Mouse (Mus musculus) liver, adult (tissue): Measurements from ENCODE around the gene Gm19426.
A peak's percentile ranks its signal among the peaks of the same experiment; 100 is the strongest.

Source experiments
- GATA4 ChIP-seq: IDR thresholded peaks from 2 replicates; pipeline ENCODE4 v1.6.1; 2014; ENCODE audit warnings: mild to moderate bottlenecking, low read length; ENCODE audit not compliant: insufficient replicate concordance

Gene Gm19426

DNA sequence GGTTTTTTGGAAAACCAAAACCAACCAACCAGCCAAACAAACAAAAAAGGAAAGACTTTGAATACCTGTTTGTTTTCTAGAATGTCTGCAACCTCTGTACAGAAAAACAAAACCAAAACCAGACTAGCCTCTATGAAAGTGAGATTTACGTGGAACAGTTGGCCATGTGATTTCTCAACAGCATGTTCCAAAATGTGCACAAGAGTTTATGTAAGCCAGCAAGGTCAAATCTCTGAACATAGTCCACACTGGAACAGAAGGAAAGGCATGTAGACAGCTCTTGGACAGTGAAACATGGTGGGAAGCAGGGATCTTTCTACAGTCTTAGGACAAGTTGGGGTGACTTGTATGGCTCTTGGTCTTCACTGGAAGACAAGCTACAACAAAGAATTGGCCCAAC, 18.4 kb upstream of the Gm19426 start:
- TF ChIP-seq GATA4 = no peak

DNA sequence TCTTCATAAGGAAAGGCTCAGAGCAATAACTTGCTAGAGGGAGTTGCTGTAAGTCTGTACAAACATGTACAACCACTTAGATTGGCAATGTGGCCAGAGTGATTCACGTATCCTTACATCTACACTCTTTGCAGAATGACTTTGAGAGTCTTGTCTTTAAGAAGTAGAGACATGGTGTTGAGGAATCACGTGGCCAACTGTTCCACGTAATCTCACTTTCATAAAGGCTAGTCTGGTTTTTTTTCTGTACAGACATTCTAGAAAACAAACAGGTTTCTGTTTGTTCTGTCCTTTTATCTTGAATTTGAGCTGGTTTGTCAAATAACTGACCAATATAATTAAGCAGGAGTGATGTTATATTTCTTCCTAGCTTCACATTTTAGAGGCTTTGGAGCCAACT, 17.9 kb upstream of the Gm19426 start:
- TF ChIP-seq GATA4 = no peak

DNA sequence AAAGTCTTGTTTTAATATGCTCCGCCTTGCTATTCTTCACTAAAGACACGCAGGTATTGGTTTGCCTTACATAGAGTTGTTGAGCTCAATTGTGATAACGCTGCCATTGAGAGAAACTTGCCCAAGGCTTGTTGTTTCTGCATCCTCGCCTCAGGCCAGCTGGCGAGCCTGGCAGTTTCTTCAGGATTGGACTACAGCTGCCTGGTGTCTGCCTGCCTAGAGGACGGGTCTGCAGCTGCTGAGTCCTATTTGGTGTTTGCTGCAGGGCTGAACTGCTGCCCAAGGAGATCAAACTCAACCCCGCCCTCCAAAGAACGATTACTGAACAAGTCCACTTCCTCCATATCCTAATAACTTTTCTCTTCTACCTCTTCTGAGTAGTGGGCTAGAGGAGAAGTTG, 17.3 kb upstream of the Gm19426 start:
- TF ChIP-seq GATA4 = no peak

DNA sequence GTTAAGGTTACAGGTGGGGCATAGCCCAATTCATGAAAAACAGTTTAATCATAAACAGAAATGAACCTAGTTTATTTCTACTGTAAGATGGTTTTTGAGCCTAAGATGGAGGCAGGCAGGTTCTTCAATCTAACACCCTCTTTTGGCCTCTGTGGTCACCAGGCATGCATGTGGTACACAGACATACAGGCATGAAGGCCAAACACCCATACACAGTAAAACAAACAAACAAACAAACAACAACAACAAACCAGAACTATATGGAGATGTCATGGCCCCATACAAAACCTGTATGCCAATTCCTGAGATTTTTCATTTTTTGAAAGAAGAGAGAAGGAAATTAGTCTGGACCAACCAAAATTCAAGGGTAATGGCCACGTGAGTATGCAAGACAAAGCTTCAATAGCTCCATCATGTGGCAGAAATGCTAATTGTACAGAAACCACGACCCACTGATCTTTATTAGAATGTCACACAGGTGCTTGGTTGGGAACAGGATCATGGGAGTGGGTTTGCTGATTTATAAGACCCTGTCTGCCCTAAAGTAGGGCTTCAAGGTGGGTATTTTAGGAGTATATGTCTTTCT, 15.2 kb upstream of the Gm19426 start:
- TF ChIP-seq GATA4 = no peak

DNA sequence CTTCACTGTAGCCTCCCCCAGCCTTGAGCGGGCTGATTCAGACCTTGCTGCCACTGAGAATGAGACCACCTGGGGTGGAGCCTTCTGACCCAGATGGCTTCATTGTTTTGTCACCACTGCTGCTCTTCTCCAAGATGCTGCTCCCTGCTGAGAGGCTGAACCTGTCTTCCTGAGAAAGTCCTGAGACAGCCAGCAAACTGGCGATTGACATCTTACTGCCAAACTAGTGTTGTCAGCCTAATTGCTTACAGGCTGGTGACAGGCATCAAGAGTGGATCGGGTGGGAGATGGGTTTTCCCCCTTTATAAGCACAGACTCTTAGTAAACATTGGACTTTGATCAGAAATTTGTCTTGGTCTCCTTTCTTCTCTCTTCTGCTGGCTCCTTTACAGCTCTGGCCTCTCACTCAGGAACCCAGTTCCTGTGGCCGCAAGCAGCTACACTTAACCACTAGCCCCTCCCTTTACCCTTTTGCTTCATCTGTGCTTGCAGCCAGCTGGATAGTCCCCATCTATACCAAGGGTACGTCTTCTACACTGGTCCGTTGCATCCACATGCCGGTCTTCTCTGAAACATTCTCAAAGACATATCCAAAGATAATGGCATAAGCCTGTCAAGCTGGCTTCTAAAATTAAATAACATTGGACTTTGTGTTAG, 13.7 kb upstream of the Gm19426 start:
- no peak for TF ChIP-seq GATA4

DNA sequence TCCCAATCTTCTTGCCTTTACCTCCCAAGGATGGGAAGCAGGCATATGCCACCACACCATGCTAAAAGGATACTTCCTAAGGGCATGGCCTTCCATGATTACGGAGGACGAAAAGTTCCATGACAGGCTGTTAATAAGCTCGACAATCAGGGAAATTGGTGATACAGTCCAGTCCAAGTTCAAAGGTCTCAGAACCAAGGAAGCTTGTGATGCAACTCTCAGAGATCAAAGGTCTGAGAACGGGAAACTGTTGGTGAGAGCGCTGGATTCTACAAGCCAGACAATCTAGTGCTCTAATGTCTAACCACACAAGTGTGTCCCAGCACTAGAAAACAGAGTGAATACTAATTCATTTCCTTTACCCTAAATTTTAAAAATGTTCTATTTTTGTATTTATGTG, 12.8 kb upstream of the Gm19426 start:
- TF ChIP-seq GATA4 = 0 out of 2 replicates have a peak, but pooled peaks have one; percentile 25

DNA sequence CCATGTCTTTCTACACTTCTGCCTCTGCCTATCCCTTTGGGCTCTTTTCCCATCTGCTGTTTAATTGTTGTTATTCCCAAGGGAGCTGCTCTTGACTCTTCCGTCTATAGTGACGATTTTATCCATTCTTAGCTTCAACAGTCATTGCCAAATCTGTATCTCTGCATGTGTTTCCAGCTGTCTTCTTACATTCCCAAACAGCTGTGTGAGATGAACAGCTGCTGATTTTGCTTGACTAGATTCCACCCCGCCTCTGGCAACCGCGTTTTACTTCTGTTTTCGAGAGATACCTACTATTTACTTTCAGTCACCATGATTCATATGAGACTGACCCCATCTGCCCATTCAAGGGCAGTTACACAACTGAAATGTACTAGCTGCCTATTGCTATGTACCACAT, 6.7 kb upstream of the Gm19426 start:
- no peak for TF ChIP-seq GATA4

DNA sequence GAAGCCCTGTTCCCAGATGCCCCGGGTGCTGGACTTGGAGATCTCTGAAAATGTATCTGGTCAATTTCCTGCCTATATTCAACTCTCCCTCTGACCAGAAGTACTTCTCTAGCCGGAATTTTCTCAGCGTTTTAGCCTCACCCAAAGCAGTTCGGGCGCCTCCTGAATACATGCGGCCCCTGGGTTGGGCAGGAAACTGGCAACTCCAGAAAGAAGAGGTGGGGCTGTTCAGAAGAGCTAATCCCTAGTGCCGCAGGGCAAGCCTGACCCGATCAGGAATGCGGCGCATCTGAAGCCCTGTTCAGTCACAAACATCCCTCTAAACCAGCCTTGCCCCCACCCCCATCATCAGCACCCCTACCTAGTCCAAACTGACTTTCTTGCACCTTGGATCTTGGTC, 671 bp upstream of the Gm19426 start:
- no peak for TF ChIP-seq GATA4

DNA sequence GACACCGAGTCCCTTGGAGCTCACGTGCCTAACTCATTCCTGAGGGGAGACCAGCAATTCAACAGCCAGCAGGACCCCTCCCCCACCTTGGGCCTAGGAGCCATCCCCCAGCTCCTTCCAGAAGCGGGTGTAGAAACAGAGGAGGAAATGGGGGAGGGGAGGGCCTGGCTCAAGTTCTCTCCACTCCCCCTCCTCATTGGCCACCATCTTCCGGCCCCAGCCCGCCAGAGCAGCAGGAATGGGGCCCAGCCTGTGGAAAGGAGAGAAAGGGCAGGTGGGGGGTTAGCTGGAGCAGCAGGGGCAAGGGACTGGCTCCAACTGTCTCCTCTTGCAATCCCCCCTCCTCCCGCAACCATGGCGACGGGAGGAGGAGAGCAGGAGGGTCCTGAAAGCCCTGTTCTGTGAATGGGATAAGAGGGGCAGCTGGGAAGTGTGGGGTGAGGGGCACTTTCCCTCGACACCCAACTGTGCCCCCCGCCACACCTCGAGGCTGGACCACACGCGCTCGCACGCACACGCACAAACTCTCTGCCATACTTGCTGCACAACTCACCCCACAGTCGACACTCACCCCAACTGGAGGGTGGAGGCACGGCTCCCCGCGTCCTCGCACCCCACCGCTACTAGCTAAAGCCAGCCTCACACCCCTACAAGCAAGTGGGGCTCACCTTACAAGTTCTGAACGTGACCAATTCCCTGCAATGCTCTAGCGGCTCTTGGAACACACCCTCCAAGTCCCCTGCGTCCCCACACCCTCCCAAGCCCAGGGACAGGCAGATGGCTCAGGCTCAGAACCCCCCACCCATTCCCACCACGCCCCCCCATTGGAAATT, 788 bp downstream of the Gm19426 start:
- no peak for TF ChIP-seq GATA4

DNA sequence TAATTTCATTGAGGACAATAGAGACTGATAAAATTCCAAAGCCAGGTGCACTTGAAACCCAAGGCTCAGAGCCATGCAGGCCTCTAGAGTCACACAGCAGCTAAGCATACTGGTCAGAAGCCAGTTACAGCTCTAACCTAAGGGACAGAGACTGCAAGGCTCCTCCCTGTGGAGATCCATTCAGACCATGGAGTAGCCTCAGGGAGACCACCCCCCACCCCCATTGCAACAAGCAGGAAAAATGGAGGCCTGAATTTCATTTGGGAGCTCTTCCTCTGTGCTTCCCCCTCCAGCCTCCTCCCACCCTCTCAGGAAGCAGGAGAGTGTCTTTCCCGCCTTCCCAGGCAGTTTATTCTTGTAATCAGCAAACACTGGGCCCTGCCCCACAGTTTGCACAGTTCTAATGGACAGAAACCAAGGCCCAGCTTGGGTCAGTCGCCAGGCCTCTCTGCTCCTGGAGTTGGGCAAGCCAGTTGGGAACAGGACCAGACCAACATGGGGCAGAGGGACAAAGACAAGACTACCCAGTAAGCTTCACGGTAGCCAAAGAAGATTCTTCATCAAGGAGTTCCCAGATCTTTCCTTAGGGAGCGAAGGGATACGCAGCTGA, 1.5 kb downstream of the Gm19426 start:
- peak; percentile 6; the same call in 1 of the 2 replicates for TF ChIP-seq GATA4

DNA sequence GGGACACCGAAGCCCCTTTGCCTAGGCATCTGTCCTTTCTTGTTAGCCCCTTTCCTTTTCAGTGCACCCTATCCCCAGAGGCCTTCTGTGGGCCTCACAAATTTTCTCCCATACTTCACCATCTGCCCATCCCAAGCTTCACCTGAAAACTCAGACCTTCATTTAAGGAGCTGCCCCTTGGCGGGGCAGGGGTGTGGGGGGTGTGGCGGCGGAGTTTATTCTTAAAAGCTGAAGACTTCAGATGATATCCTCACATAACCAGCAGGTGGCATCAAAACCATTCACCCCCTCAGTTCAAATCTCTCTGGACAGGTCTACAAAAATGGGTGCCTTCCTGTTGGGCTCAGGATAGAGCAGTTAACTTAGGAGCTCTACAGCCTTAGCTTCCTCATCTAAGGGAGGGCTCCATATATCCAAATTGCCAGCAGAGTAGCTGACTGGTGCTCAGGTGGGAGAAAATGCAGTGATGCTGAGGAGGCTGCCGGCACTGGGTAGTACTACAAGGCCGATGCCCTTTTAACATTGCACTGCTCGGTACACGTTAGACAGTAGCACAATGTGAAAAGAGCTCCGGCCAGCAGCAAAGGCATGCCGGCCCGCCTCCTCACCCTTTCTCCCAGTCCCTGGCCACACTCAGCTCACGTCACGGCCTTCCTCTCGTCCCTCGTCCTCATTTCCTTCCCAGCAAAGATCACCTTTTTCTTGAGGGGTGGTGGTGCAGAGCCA, 2.7 kb downstream of the Gm19426 start:
- no peak for TF ChIP-seq GATA4

DNA sequence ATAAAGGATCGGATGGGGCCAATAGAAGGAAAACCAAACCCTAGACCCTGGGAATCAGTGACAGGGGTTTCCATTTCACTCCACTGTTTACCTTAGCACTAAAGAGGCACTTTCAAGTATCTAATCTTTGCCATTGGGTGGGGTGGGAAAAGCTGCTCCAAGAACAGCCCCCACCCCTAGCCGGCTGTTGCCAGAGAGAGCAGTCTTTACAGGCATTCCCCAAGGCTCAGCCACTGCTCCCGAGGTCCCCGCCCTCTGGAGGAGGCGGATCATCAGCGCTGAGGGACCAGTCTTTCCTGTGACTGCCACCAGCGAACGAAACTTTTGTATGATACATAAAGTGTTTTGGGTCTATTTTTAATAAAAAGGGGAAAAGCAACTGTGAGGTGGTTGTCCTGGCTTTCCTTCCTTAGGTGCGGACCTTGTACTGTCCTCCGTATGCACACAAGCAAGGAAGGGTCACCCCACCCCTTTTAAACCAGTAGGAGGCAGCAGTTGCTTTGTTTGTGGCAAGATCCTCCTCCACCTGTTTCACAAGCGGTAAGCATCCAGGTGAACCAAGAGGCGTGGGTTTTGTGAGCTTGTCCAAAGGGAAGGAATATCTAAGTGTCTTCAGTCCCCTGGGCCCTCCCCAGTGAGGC, 5.1 kb downstream of the Gm19426 start:
- TF ChIP-seq GATA4 = no peak

DNA sequence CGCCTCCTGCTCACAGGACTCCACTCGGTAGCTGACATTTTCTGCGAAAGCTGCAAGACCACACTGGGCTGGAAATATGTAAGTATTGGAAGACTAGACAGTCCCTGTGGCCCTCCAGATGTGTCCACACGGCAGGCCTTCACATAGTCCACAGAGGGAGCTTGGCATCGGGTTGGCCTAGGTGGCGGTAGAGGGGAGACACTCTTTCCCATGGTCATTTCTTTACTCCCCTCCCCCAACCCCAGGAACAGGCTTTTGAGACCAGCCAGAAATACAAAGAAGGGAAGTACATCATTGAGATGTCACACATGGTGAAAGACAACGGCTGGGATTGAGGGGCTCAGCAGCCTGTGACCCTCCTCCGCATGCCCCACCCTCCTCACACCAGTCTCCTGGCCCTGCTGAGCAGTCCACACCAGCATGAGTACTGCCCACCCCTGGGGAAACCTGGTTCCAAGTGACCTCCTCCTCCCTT, 6.0 kb downstream of the Gm19426 start:
- no peak for TF ChIP-seq GATA4

DNA sequence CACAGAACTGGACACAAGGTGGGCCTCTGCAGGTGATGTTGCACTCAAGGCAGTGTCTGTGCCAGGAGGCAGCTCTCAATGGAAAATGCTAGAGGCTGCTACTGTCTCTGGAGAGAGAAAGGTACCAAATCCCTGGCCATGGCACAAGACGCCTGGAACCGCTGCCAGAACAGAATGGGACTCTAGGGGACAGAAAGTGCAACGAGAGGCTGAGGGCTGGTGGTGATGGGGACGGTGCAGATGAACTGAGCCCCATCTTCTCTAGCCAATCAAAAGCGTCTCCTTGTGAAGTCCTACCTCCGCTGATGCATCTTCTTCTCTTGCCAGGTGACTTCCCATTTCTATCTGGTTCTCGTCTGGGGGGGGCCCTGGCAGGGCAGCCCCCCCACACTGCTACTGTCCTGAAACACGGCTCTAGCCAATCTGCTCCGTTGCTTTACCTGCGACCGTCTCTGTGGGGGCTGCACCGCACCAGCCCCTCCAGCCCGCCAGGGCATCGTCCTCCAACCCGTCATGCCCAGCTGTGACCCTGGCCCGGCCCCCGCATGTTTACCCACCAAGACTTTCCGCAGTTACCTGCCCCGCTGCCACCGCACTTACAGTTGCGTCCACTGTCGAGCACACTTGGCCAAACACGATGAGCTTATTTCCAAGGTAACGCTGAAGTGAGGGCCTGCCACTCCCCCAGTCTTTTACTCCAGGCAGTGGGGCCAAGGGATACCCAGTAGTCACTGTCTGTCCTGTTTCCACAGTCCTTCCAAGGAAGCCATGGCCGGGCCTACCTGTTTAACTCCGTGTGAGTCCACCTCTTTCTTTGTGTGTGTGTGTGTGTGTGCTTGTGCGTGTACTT, 6.9 kb downstream of the Gm19426 start:
- TF ChIP-seq GATA4 = no peak

DNA sequence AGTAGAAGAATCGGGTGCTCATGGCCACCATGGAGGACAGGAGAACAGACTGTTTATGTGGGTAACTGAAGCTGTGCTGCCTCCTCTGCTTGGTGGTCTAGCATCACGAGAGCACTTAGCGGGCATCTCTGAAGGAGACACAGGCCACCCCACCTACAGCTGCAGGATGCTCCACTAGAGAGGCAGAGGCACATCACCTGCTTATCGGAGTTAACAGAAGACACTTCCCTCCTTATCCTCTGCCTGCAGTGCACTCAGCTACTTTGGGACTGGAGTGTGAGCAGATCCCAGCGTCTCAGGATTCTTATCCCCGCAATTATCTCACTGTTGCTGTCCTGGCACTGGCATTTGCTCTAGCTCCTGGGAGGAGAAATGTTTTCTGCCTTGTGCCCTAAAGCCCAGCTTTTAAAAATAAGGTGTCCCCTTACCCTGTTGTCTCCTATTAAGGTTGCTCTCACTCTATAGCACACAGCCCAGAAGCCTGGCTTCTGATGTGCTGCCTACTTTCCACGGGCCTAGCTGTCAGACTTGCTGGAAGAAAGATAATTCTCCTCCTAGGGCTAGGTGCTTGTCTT, 8.0 kb downstream of the Gm19426 start:
- no peak for TF ChIP-seq GATA4
